Mouse (Mus musculus) stomach, postnatal 0 days (tissue): ENCODE measurements at regions not wholly inside any gene's neighbourhood (a gene's known extent, or its start where the extent isn't known, plus 50 kb on each side); places are given as distances from the start of the nearest gene placed in this dataset.

Experiments
- CTCF ChIP-seq: IDR thresholded peaks from 2 replicates; pipeline ENCODE4 v1.5.1; 2016; ENCODE audit warnings: antibody characterized with exemption, low read depth, mild to moderate bottlenecking, moderate library complexity
- EP300 ChIP-seq: optimal IDR thresholded peaks from 2 replicates; pipeline ENCODE3; 2016; ENCODE audit warnings: antibody characterized with exemption

DNA sequence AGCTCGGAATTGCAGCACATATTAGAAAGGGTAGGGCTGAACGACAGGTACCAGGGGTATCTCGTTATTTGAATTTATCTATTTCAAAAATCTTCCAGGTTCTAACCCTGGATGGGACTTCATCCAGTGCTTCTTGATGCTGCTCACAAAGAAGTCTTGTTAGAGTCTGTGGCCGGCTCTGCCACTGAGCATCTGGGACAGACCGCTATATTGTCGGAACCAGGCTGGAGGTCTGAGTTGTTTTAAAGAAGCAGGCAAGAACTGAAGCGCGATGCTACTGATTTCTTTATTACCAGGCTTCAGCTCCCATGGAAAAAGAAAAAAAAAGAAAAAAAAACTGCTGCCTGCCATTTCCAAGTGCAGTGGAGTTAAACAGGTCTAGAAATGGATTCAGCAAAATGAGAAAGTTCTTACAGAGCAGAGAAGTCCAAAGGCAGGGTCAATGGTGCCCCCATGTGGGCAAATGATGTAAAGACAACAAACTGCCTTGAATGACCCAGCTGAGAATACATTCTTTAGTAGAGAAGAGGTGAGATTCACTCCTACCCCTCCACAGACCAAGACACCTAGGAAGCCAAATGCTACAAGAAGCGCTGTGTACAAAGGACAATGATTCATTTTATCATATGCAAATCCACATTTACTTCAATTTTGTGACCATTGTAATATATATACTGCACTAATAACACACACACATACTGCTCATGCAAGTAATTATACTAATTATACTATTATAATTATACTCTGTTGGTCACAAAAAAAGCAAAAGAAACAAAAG, 106.2 kb upstream of the Gcfc2 start:
- TF ChIP-seq EP300: no peak
- peak; percentile 84 for TF ChIP-seq CTCF
